Mouse (Mus musculus): ENCODE results near the gene Gm4737. TPM values are rescaled to one million over a fixed set of nuclear protein-coding genes. Genes with fewer than 3 reads are reported as not detected.

Gm4737 gene
- total RNA-seq, 2 experiments from 2014 or later, result 20.0 to 29.4 TPM

Other genes with a start within 250 kb of the Gm4737 start
- 10 to 100 TPM; 64.4 to 70.8 TPM for gene Phldb2, start 201.5 kb downstream of the Gm4737 start, total RNA-seq (2021)
- gene Plcxd2, start 144.9 kb downstream of the Gm4737 start, total RNA-seq (2021), result under 1 TPM; 0.86 to 0.88 TPM
- gene Cd96, start 34.8 kb downstream of the Gm4737 start, total RNA-seq (2021), result not detected